Mouse (Mus musculus) hindbrain, embryonic 12.5 days (tissue): ENCODE measurements at regions not wholly inside any gene's neighbourhood (a gene's known extent, or its start where the extent isn't known, plus 50 kb on each side); places are given as distances from the start of the nearest gene placed in this dataset.

ENCODE experiments used
- ATAC-seq: fragments of 200-750 bp; cut with Nextera tagmentation; 2 replicates; pipeline ENCODE4 v1.8.0; 2017; ENCODE audit warnings: moderate TSS enrichment; ENCODE audit not compliant: low FRiP score
- H3K27ac ChIP-seq: fragments of 300-500 bp; sonication (generic); 2 replicates; pipeline ENCODE4 v1.5.1; 2016; ENCODE audit warnings: mild to moderate bottlenecking
- H3K27me3 ChIP-seq: fragments of 300-500 bp; sonication (generic); 2 replicates; pipeline ENCODE4 v1.6.1; 2016; ENCODE audit warnings: mild to moderate bottlenecking
- H3K36me3 ChIP-seq: fragments of 300-500 bp; sonication (generic); 2 replicates; pipeline ENCODE4 v1.6.1; 2016; ENCODE audit warnings: mild to moderate bottlenecking
- H3K4me1 ChIP-seq: fragments of 300-500 bp; sonication (generic); 2 replicates; pipeline ENCODE4 v1.6.1; 2016
- H3K4me2 ChIP-seq: fragments of 300-500 bp; sonication (generic); replicated peaks from 2 replicates; pipeline ENCODE4 v1.6.1; 2016; ENCODE audit warnings: mild to moderate bottlenecking
- H3K4me3 ChIP-seq: fragments of 300-500 bp; sonication (generic); 2 replicates; pipeline ENCODE4 v1.5.1; 2016; ENCODE audit warnings: mild to moderate bottlenecking
- H3K9ac ChIP-seq: fragments of 300-500 bp; sonication (generic); 2 replicates; pipeline ENCODE4 v1.6.1; 2016; ENCODE audit warnings: mild to moderate bottlenecking, moderate library complexity
- H3K9me3 ChIP-seq: fragments of 300-500 bp; sonication (generic); replicated peaks from 2 replicates; pipeline ENCODE4 v1.6.1; 2016; ENCODE audit warnings: mild to moderate bottlenecking
- WGBS: fragments of 180-500 bp; shearing (Covaris S2); methylation state at CpG from one replicate; pipeline ENCODE4 v1.1.7; 2016; 5-methylcytosine and 5-hydroxymethylcytosine counted together

- no peaks in the 10 kb centered on the region for H3K9me3 ChIP-seq
- H3K27me3 ChIP-seq: no peaks in the 10 kb centered on the region
- no peak overlapping the region for H3K4me2 ChIP-seq
- WGBS: 48% methylated on average over 6 of the region's 6 CpGs
- H3K4me3 ChIP-seq: no peak overlapping the region
- no peak for ATAC-seq
- no peaks in the 10 kb centered on the region for H3K4me1 ChIP-seq
- H3K27ac ChIP-seq: no peak overlapping the region
- H3K36me3 ChIP-seq: no peaks in the 10 kb centered on the region
- no peak overlapping the region for H3K9ac ChIP-seq
Measured at GRCm38 (mm10) chr9:74021339-74021738, 52.6 kb upstream of the Unc13c start.

- H3K9me3 ChIP-seq: no peaks in the 10 kb centered on the region
- no peak overlapping the region for H3K9ac ChIP-seq
- H3K27ac ChIP-seq: no peak overlapping the region
- no peaks in the 10 kb centered on the region for H3K27me3 ChIP-seq
- no peaks in the 10 kb centered on the region for H3K36me3 ChIP-seq
- no peak overlapping the region for H3K4me3 ChIP-seq
- no peak for ATAC-seq
- H3K4me2 ChIP-seq: no peak overlapping the region
- H3K4me1 ChIP-seq: no peaks in the 10 kb centered on the region
- 65% methylated on average over 3 of the region's 3 CpGs for WGBS
Measured at GRCm38 (mm10) chr9:74023922-74024321, 55.2 kb upstream of the Unc13c start.

- ATAC-seq: no peak
- H3K4me1 ChIP-seq: no peaks in the 10 kb centered on the region
- no peak overlapping the region for H3K4me3 ChIP-seq
- 31% methylated on average over 3 of the region's 3 CpGs for WGBS
- no peaks in the 10 kb centered on the region for H3K9me3 ChIP-seq
- H3K4me2 ChIP-seq: no peak overlapping the region
- no peak overlapping the region for H3K9ac ChIP-seq
- H3K36me3 ChIP-seq: no peaks in the 10 kb centered on the region
- H3K27ac ChIP-seq: no peak overlapping the region
- no peaks in the 10 kb centered on the region for H3K27me3 ChIP-seq
Measured at GRCm38 (mm10) chr9:74026131-74026530, 57.4 kb upstream of the Unc13c start.

- whole genome bisulfite sequencing: 44% methylated on average over 1 of the region's 1 CpGs
Measured at GRCm38 (mm10) chr9:74028438-74028837, 59.7 kb upstream of the Unc13c start.

GRCm38 (mm10) chr9:74045936-74046335 is 64.2 kb upstream of the Wdr72 start:
- no peak overlapping the region for H3K9ac ChIP-seq
- no peaks in the 10 kb centered on the region for H3K9me3 ChIP-seq
- no peak overlapping the region for H3K4me2 ChIP-seq
- no peaks in the 10 kb centered on the region for H3K27me3 ChIP-seq
- ATAC-seq: no peak
- no peaks in the 10 kb centered on the region for H3K4me1 ChIP-seq
- no peak overlapping the region for H3K4me3 ChIP-seq
- 90% methylated on average over 3 of the region's 3 CpGs for WGBS
- no peaks in the 10 kb centered on the region for H3K36me3 ChIP-seq
- H3K27ac ChIP-seq: no peak overlapping the region

More at GRCm38 (mm10) chr9:74028438-74028837, 59.7 kb upstream of the Unc13c start:
- Histone ChIP-seq H3K27ac (no peak overlapping the region), H3K4me1 (no peaks in the 10 kb centered on the region), H3K36me3 (no peaks in the 10 kb centered on the region), H3K4me3 (no peak overlapping the region), H3K9me3 (no peaks in the 10 kb centered on the region), H3K27me3 (no peaks in the 10 kb centered on the region), H3K4me2 (no peak overlapping the region), H3K9ac (no peak overlapping the region)
- no peak for ATAC-seq

GRCm38 (mm10) chr9:74049776-74050175 is 60.4 kb upstream of the Wdr72 start:
- H3K4me3 ChIP-seq: no peak overlapping the region
- H3K36me3 ChIP-seq: no peaks in the 10 kb centered on the region
- no peak overlapping the region for H3K27ac ChIP-seq
- WGBS: 70% methylated on average over 3 of the region's 3 CpGs
- ATAC-seq: no peak
- no peaks in the 10 kb centered on the region for H3K9me3 ChIP-seq
- no peak overlapping the region for H3K9ac ChIP-seq
- no peaks in the 10 kb centered on the region for H3K4me1 ChIP-seq
- no peak overlapping the region for H3K4me2 ChIP-seq
- H3K27me3 ChIP-seq: no peaks in the 10 kb centered on the region

GRCm38 (mm10) chr9:74056709-74057108 is 53.4 kb upstream of the Wdr72 start:
- ATAC-seq: peak; percentile 26; the same call in 1 of the 2 replicates
- H3K4me1 ChIP-seq: peaks cover 14% of the 10 kb centered on the region
- WGBS: 47% methylated on average over 5 of the region's 5 CpGs
- H3K27ac ChIP-seq: no peak overlapping the region
- H3K36me3 ChIP-seq: no peaks in the 10 kb centered on the region
- no peak overlapping the region for H3K4me2 ChIP-seq
- no peak overlapping the region for H3K9ac ChIP-seq
- no peak overlapping the region for H3K4me3 ChIP-seq
- no peaks in the 10 kb centered on the region for H3K27me3 ChIP-seq
- no peaks in the 10 kb centered on the region for H3K9me3 ChIP-seq

GRCm38 (mm10) chr9:74057476-74058076 is 52.6 kb upstream of the Wdr72 start:
- peak; percentile 60; the same call in 1 of the 2 replicates for ATAC-seq
- 42% methylated on average over 3 of the region's 3 CpGs for WGBS
- no peak overlapping the region for H3K4me3 ChIP-seq
- no peaks in the 10 kb centered on the region for H3K9me3 ChIP-seq
- no peak overlapping the region for H3K27ac ChIP-seq
- no peak overlapping the region for H3K4me2 ChIP-seq
- no peaks in the 10 kb centered on the region for H3K27me3 ChIP-seq
- H3K4me1 ChIP-seq: peaks cover 14% of the 10 kb centered on the region
- H3K9ac ChIP-seq: no peak overlapping the region
- H3K36me3 ChIP-seq: no peaks in the 10 kb centered on the region

- Histone ChIP-seq H3K4me2 (no peak overlapping the region), H3K9ac (no peak overlapping the region), H3K4me1 (peaks cover 14% of the 10 kb centered on the region), H3K9me3 (no peaks in the 10 kb centered on the region), H3K4me3 (no peak overlapping the region), H3K27ac (no peak overlapping the region), H3K36me3 (no peaks in the 10 kb centered on the region), H3K27me3 (no peaks in the 10 kb centered on the region)
- no peak for ATAC-seq
- 66% methylated on average over 5 of the region's 5 CpGs for WGBS
Measured at GRCm38 (mm10) chr9:74058269-74058871, 51.8 kb upstream of the Wdr72 start.
